ENCODE assay signal across 8 mouse cellular contexts in the genomic region with DNA sequence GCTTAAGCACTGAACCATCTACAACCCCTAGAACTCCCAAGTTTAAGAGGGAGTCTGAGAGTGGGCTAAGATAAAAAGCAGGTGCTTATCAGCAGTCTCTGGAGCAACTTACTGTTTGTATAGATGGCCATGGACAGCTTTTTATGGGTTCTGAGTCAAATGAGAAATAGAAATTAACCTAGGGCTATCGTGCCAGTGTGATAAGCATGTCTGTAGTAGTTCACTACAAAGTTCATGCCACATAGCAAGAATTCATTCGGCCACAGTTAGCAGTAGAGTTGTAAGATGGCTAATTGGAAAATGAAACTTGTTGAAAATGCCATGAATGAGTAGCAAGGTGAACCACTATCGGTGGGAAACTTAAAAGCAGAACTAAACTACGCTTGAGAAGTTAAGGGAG. TPM values are rescaled to one million over a fixed set of nuclear protein-coding genes. Genes with fewer than 3 reads are reported as not detected.
A peak's percentile ranks its signal among the peaks of the same experiment; 100 is the strongest.
DNase-seq lines count a peak whose midpoint lies in the region; ATAC-seq and TF ChIP-seq lines count a peak whose summit lies in the region.

No protein-coding gene starts in this region.

- peak overlapping the region; percentile 87 for H3K9ac ChIP-seq in kidney, embryonic 15.5 days

- no peak for ATAC-seq in kidney, embryonic 15.5 days (replicated peaks; ENCODE audit: low FRiP score)

- H3K4me1 ChIP-seq in kidney, embryonic 15.5 days, result peaks cover 66% of the 10 kb centered on the region
- peaks cover 8% of the 10 kb centered on the region for H3K4me1 ChIP-seq in brown adipose tissue, adult 24 weeks (ENCODE audit: control insufficient read depth, insufficient read depth, insufficient read length, low read length)

- no peaks in the 10 kb centered on the region for H3K9me3 ChIP-seq in kidney, embryonic 15.5 days (replicated peaks)

- no peak overlapping the region for H3ac ChIP-seq in myocyte (ENCODE audit: control insufficient read depth, insufficient read length)

- WGBS in kidney, embryonic 15.5 days, result 80% methylated on average over 4 of the region's 4 CpGs

- peak overlapping the region; percentile 96 for H3K4me2 ChIP-seq in kidney, embryonic 15.5 days
- H3K4me2 ChIP-seq in myocyte (ENCODE audit: low read depth), result peak overlapping the region; percentile 95

- H3K27ac ChIP-seq in kidney, embryonic 15.5 days, result peak overlapping the region; percentile 99; the same call in 1 of the 2 replicates
- H3K27ac ChIP-seq in brown adipose tissue, adult 24 weeks (replicated peaks; ENCODE audit: low read depth, low read length), result no peak overlapping the region

- H3K36me3 ChIP-seq in kidney, embryonic 15.5 days, result peaks cover 74% of the 10 kb centered on the region
- H3K36me3 ChIP-seq in myocyte (ENCODE audit: control insufficient read depth, insufficient read depth), result peaks cover 45% of the 10 kb centered on the region

- TF ChIP-seq POLR2A in myocyte (IDR thresholded peaks at IDR 0.05; ENCODE audit: insufficient read length, low read depth), result no peak

- DNase-seq in kidney, postnatal 25 days, result no peak
- DNase-seq in induced T-regulatory cell, adult 2 months (ENCODE audit: low read depth), result peak; percentile 77
- no peak for DNase-seq in urinary bladder, adult 18-20 months (ENCODE audit: low spot score in 2 of 2)
- DNase-seq in layer of hippocampus, adult 18-20 months (ENCODE audit: low spot score in 2 of 2), result no peak
- no peak for DNase-seq in spleen, postnatal 4 days (ENCODE audit: low spot score in 2 of 2)

- H3K4me3 ChIP-seq in kidney, embryonic 15.5 days (replicated peaks), result peak overlapping the region; percentile 84
- H3K4me3 ChIP-seq in brown adipose tissue, adult 24 weeks (ENCODE audit: insufficient read depth, low read depth, low read length), result peak overlapping the region; percentile 83
- peak overlapping the region; percentile 62 for H3K4me3 ChIP-seq in myocyte

- H3K79me2 ChIP-seq in myocyte (ENCODE audit: control insufficient read depth, insufficient read depth), result peaks cover 54% of the 10 kb centered on the region

- H3K27me3 ChIP-seq in kidney, embryonic 15.5 days, result no peaks in the 10 kb centered on the region
- H3K27me3 ChIP-seq in myocyte (ENCODE audit: control insufficient read depth, insufficient read depth, insufficient read length), result no peaks in the 10 kb centered on the region

TF ChIP-seq in myocyte, 11 proteins besides CTCF, POLR2A, EP300 and RAD21:
- TF ChIP-seq SRF (IDR thresholded peaks at IDR 0.05; ENCODE audit: control insufficient read depth, insufficient read length, low read depth) (no peak), USF1 (IDR thresholded peaks at IDR 0.05; ENCODE audit: low read depth) (no peak), E2F4 (IDR thresholded peaks at IDR 0.05; ENCODE audit: insufficient read depth) (no peak), MAX (IDR thresholded peaks at IDR 0.05; ENCODE audit: low read depth) (no peak), POLR2AphosphoS2 (IDR thresholded peaks at IDR 0.05; ENCODE audit: insufficient read length, low read depth) (no peak)

RNA-seq across cellular contexts. Expression of gene Slc25a11, which starts 1.2 kb away (rescaled TPM):
- 178 and 186 TPM in 2 replicates for polyA plus RNA-seq in kidney, embryonic 15.5 days (2015; fragmentation: Nextera tagmentation; extraction: Ambion mirVana)
- 166 and 170 TPM in 2 replicates for polyA plus RNA-seq in brown adipose tissue, adult 24 weeks (2012; ENCODE audit: insufficient read depth, insufficient read length, missing spikeins)
- polyA plus RNA-seq in myocyte (2012; fragmentation: generic; extraction: Trizol), result 165 TPM
- 100 to 1,000 TPM; 121 to 123 TPM for total RNA-seq in layer of hippocampus, adult 18-20 months (2021)

RNA-seq across cellular contexts. Expression of gene Rnf167, which starts 1.5 kb away (rescaled TPM):
- polyA plus RNA-seq in kidney, embryonic 15.5 days (2015; fragmentation: Nextera tagmentation; extraction: Ambion mirVana), result 115 and 122 TPM in 2 replicates
- 44.0 and 52.3 TPM in 2 replicates for polyA plus RNA-seq in brown adipose tissue, adult 24 weeks (2012; ENCODE audit: insufficient read depth, insufficient read length, missing spikeins)
- 16.7 TPM for polyA plus RNA-seq in myocyte (2012; fragmentation: generic; extraction: Trizol)
- total RNA-seq in layer of hippocampus, adult 18-20 months (2021), result 10 to 100 TPM; 88.7 to 91.8 TPM

RNA-seq across cellular contexts. Expression of gene Pfn1, which starts 5.9 kb away (rescaled TPM):
- polyA plus RNA-seq in kidney, embryonic 15.5 days (2015; fragmentation: Nextera tagmentation; extraction: Ambion mirVana), result 1,914 and 2,031 TPM in 2 replicates
- polyA plus RNA-seq in brown adipose tissue, adult 24 weeks (2012; ENCODE audit: insufficient read depth, insufficient read length, missing spikeins), result 244 and 265 TPM in 2 replicates
- polyA plus RNA-seq in myocyte (2012; fragmentation: generic; extraction: Trizol), result 2,636 TPM
- 100 to 1,000 TPM; 326 to 341 TPM for total RNA-seq in layer of hippocampus, adult 18-20 months (2021)

RNA-seq across cellular contexts. Expression of gene Eno3, which starts 8.5 kb away (rescaled TPM):
- 30.3 and 38.5 TPM in 2 replicates for polyA plus RNA-seq in kidney, embryonic 15.5 days (2015; fragmentation: Nextera tagmentation; extraction: Ambion mirVana)
- 40.8 and 79.3 TPM in 2 replicates for polyA plus RNA-seq in brown adipose tissue, adult 24 weeks (2012; ENCODE audit: insufficient read depth, insufficient read length, missing spikeins)
- polyA plus RNA-seq in myocyte (2012; fragmentation: generic; extraction: Trizol), result 1,792 TPM
- 1 to 10 TPM; 6.0 to 9.9 TPM for total RNA-seq in layer of hippocampus, adult 18-20 months (2021)

RNA-seq across cellular contexts. Expression of gene Gp1ba, which starts 9.6 kb away (rescaled TPM):
- 0.19 and 0.30 TPM in 2 replicates for polyA plus RNA-seq in kidney, embryonic 15.5 days (2015; fragmentation: Nextera tagmentation; extraction: Ambion mirVana)
- not detected in 2 replicates for polyA plus RNA-seq in brown adipose tissue, adult 24 weeks (2012; ENCODE audit: insufficient read depth, insufficient read length, missing spikeins)
- 0.22 TPM for polyA plus RNA-seq in myocyte (2012; fragmentation: generic; extraction: Trizol)
- not detected for total RNA-seq in layer of hippocampus, adult 18-20 months (2021)
